ENCODE assay signal across 16 mouse cellular contexts in the genomic region with DNA sequence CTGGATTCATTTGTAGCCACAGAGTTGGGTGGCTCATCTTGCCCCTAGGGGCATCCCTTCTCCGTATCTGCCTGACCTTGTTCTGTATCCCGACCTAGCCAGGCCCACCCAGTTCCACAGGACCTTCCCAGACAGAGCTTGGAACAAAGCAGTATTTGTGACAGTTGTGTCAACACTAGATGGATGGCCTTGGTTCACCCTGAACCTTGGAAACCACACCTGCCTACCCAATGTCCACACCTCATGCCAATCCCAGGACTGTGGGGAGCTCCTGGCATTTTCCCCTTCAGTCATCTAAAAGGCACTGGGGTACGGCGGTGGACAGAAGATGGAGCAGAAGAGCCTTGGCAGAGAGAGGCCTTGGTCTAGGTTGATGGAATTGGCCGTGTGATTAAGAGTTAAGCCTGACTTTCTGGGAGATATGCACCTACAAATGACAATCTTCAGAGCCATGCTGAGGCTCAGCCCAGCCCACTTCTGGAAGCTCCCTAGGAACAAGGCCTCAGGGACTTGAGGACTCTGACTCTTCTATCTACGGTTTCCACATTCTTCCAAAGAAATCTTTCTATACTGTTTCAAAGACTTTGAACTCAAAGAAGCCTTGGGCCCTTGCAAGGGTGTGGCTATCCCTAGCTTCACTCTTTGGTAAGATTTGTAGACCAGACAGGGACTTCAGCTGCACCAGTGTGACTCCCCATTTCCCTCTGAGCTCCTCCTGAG.
"Had no signal": no experiment of that assay in that cellular context is flagged by ENCODE, and none has a peak within 500 bp of the region (broad histone marks: within the 10 kb centered on the region; RNA-seq: fewer than 3 reads in every experiment).

No protein-coding gene starts in this region.

- H3K4me2 ChIP-seq: lung, embryonic 14.5 days; midbrain, embryonic 12.5 days; neural tube, embryonic 13.5 days; neural tube, embryonic 15.5 days had no signal

- H3K9ac ChIP-seq: liver, embryonic 14.5 days; lung, embryonic 14.5 days; midbrain, embryonic 12.5 days; neural tube, embryonic 13.5 days; neural tube, embryonic 15.5 days had no signal

- H3K4me3 ChIP-seq: midbrain, embryonic 10.5 days; midbrain, embryonic 12.5 days; neural tube, embryonic 13.5 days; neural tube, embryonic 15.5 days had no signal

- H3K4me1 ChIP-seq: midbrain, embryonic 12.5 days; neural tube, embryonic 15.5 days had no signal

- ATAC-seq: midbrain, embryonic 16.5 days had no signal

- H3K27ac ChIP-seq: liver, embryonic 14.5 days; midbrain, embryonic 10.5 days; midbrain, embryonic 12.5 days; neural tube, embryonic 13.5 days; neural tube, embryonic 15.5 days had no signal

- H3K27me3 ChIP-seq: neural tube, embryonic 13.5 days; neural tube, embryonic 15.5 days had no signal

- DNase-seq: lung, adult 18-20 months; lung, embryonic 14.5 days; lung, postnatal 10 days; lung, postnatal 4 days; midbrain, embryonic 14.5 days; right cerebral cortex, postnatal 14 days; spleen, adult 18-20 months; thymus, adult 2 months; thymus, postnatal 25 days; thymus, postnatal 4 days had no signal

- H3K9me3 ChIP-seq: midbrain, embryonic 10.5 days; midbrain, embryonic 12.5 days; neural tube, embryonic 13.5 days; neural tube, embryonic 15.5 days had no signal

- H3K36me3 ChIP-seq: midbrain, embryonic 10.5 days; midbrain, embryonic 12.5 days; neural tube, embryonic 13.5 days; neural tube, embryonic 15.5 days had no signal
